Mouse (Mus musculus) bone marrow, adult 2 months (tissue): Measurements from ENCODE around the gene Ppt1.

ENCODE experiments used
- CTCF ChIP-seq: fragments of 200-500 bp; IDR thresholded peaks from 2 replicates; pipeline ENCODE4 v1.5.1; 2011; ENCODE audit warnings: low read length, control low read depth; ENCODE audit not compliant: control insufficient read depth, insufficient read depth
- POLR2A ChIP-seq: fragments of 200-500 bp; IDR thresholded peaks from 2 replicates; pipeline ENCODE4 v1.6.1; 2011; ENCODE audit warnings: low read depth, mild to moderate bottlenecking, control low read depth, low read length, borderline replicate concordance; ENCODE audit not compliant: control insufficient read depth

- TF ChIP-seq POLR2A: no peak
- TF ChIP-seq CTCF: no peak
Observed at GRCm38 (mm10) chr4:122836403-122836775, 347 bp downstream of the Ppt1 start.
